Mouse (Mus musculus) hindbrain, postnatal 0 days (tissue): Measurements from ENCODE around the gene Ccdc80. TPM values are rescaled to one million over a fixed set of nuclear protein-coding genes. Genes with fewer than 3 reads are reported as not detected.
A peak's percentile ranks its signal among the peaks of the same experiment; 100 is the strongest.

Source experiments
- ATAC-seq: fragments of 200-750 bp; cut with Nextera tagmentation; 2 replicates; pipeline ENCODE4 v1.8.0; 2017; ENCODE audit warnings: mild to moderate bottlenecking, moderate TSS enrichment, moderate library complexity
- DNase-seq: peaks from one replicate; pipeline ENCODE4 v3.0.0-alpha.2; 2015; ENCODE audit warnings: low spot score
- H3K27ac ChIP-seq: fragments of 300-500 bp; sonication (generic); 2 replicates; pipeline ENCODE4 v1.5.1; 2014; ENCODE audit warnings: mild to moderate bottlenecking
- H3K27me3 ChIP-seq: fragments of 300-500 bp; sonication (generic); 2 replicates; pipeline ENCODE4 v1.6.1; 2014; ENCODE audit warnings: low read length, mixed read lengths; ENCODE audit not compliant: insufficient read depth
- H3K36me3 ChIP-seq: fragments of 300-500 bp; sonication (generic); 2 replicates; pipeline ENCODE4 v1.6.1; 2014; ENCODE audit warnings: low read length, mixed read lengths; ENCODE audit not compliant: insufficient read depth
- H3K4me1 ChIP-seq: fragments of 300-500 bp; sonication (generic); 2 replicates; pipeline ENCODE4 v1.6.1; 2014; ENCODE audit warnings: antibody characterized with exemption, low read length, mixed read lengths; ENCODE audit not compliant: insufficient read depth
- H3K4me2 ChIP-seq: fragments of 300-500 bp; sonication (generic); 2 replicates; pipeline ENCODE4 v1.6.1; 2014; ENCODE audit warnings: low read depth, mild to moderate bottlenecking, low read length, moderate library complexity, mixed read lengths
- H3K4me3 ChIP-seq: fragments of 300-500 bp; sonication (generic); 2 replicates; pipeline ENCODE4 v1.5.1; 2014; ENCODE audit warnings: low read length
- H3K9ac ChIP-seq: fragments of 300-500 bp; sonication (generic); replicated peaks from 2 replicates; pipeline ENCODE4 v1.6.1; 2014; ENCODE audit warnings: mild to moderate bottlenecking, low read length, moderate library complexity, mixed read lengths
- H3K9me3 ChIP-seq: fragments of 300-500 bp; sonication (generic); 2 replicates; pipeline ENCODE4 v1.6.1; 2016; ENCODE audit warnings: low read length, mixed read lengths
- CTCF ChIP-seq: IDR thresholded peaks from 2 replicates; pipeline ENCODE4 v1.5.1; 2016; ENCODE audit warnings: antibody characterized with exemption, control low read depth, low read depth
- whole genome bisulfite sequencing: fragments of 180-500 bp; shearing (Covaris S2); extraction: QIAGEN DNeasy Blood & Tissue Kit; methylation state at CpG from one replicate; pipeline ENCODE4 v1.1.7; 2014; 5-methylcytosine and 5-hydroxymethylcytosine counted together
- polyA plus RNA-seq: library from polyadenylated mRNA; unstranded; fragments of >200 nt; fragmentation: Nextera tagmentation; extraction: Ambion mirVana; gene quantifications from 2 replicates; pipeline ENCODE4 v1.2.1, GENCODE M21; 2015
- total RNA-seq: library from RNA; depleted of rRNA; stranded (reverse); fragments of >200 nt; gene quantifications from 2 replicates; pipeline ENCODE4 v1.2.3, GENCODE M21; 2014

Gene Ccdc80
- total and polyA plus RNA-seq, 2 experiments from 2014 or later, result 13.6 to 14.5 TPM

DNA sequence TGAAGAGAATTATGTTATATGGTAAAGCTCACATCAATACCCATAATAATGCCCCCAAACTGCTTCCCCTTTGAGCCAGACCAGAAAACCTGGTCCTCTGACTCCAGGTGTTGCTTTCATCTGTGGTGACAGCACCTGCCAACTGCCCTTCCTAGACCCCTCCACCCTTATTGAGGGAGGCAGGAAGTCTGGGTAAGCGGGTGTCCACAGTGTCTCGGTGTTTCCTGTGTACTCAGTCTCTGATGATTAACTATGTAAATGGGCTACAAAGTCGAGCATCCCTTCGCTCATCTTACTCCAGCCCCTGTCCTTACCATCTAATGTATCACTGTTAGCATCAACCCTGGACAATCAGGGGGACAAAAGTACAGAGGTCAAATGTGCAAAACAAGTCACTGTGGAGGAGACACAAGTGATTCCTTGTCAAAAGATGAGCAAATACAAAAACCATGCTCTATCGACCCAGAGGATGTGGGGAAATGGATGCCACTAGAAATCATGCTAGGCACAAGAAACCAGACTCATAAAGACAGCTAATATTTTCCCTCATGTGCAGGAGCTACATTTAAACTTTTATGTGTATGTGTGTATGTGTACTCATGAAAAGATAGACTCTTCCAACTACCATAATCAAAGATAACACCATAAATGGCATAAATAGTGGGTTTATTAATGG lies 15.1 kb downstream of the Ccdc80 start:
- no peak overlapping the region for H3K27ac ChIP-seq
- no peaks in the 10 kb centered on the region for H3K36me3 ChIP-seq
- no peaks in the 10 kb centered on the region for H3K4me1 ChIP-seq
- DNase-seq, result no peak
- H3K4me3 ChIP-seq, result no peak overlapping the region
- TF ChIP-seq CTCF, result no peak
- H3K27me3 ChIP-seq, result no peaks in the 10 kb centered on the region
- ATAC-seq, result no peak
- 80% methylated on average over 5 of the region's 5 CpGs for WGBS
- H3K4me2 ChIP-seq, result no peak overlapping the region
- H3K9ac ChIP-seq, result no peak overlapping the region
- no peaks in the 10 kb centered on the region for H3K9me3 ChIP-seq

GRCm38 (mm10) chr16:45110498-45110897 lies 17.3 kb downstream of the Ccdc80 start:
- no peak overlapping the region for H3K4me2 ChIP-seq
- H3K27ac ChIP-seq, result no peak overlapping the region
- TF ChIP-seq CTCF, result no peak
- WGBS, result 67% methylated on average over 4 of the region's 4 CpGs
- no peaks in the 10 kb centered on the region for H3K9me3 ChIP-seq
- DNase-seq (no peak), ATAC-seq (no peak)
- no peak overlapping the region for H3K9ac ChIP-seq
- no peaks in the 10 kb centered on the region for H3K4me1 ChIP-seq
- H3K36me3 ChIP-seq, result no peaks in the 10 kb centered on the region
- H3K4me3 ChIP-seq, result no peak overlapping the region
- no peaks in the 10 kb centered on the region for H3K27me3 ChIP-seq

GRCm38 (mm10) chr16:45117200-45117599 lies 24.0 kb downstream of the Ccdc80 start:
- no peak for DNase-seq
- 89% methylated on average over 3 of the region's 3 CpGs for WGBS
- no peaks in the 10 kb centered on the region for H3K4me1 ChIP-seq
- TF ChIP-seq CTCF, result no peak
- no peak overlapping the region for H3K4me3 ChIP-seq
- H3K27ac ChIP-seq, result no peak overlapping the region
- no peaks in the 10 kb centered on the region for H3K9me3 ChIP-seq
- no peak for ATAC-seq
- H3K36me3 ChIP-seq, result no peaks in the 10 kb centered on the region
- no peaks in the 10 kb centered on the region for H3K27me3 ChIP-seq
- no peak overlapping the region for H3K4me2 ChIP-seq
- no peak overlapping the region for H3K9ac ChIP-seq

DNA sequence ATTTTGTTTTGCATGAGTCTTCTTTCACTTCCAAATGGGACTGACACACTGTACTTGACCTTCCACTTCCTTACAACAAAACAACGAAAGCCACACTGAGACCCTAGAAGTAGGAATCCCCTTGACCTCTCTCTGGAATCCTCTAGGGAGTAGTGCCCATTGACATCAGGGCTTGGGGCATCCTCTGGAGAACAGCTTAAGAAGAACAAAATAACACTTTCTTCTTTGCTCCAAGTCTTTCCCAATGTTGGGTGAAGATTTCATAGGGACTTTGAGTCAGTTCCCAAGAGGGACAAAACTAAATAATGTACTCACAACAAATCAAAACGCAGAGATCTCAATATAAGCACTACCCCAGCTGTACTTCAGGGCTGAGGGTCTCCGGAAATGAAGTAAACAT lies 25.6 kb downstream of the Ccdc80 start:
- Histone ChIP-seq H3K9ac (no peak overlapping the region), H3K4me3 (no peak overlapping the region), H3K9me3 (no peaks in the 10 kb centered on the region), H3K36me3 (no peaks in the 10 kb centered on the region), H3K27ac (no peak overlapping the region), H3K27me3 (no peaks in the 10 kb centered on the region), H3K4me2 (no peak overlapping the region), H3K4me1 (no peaks in the 10 kb centered on the region)
- ATAC-seq (no peak), DNase-seq (no peak)
- 83% methylated on average over 3 of the region's 3 CpGs for WGBS
- no peak for TF ChIP-seq CTCF

DNA sequence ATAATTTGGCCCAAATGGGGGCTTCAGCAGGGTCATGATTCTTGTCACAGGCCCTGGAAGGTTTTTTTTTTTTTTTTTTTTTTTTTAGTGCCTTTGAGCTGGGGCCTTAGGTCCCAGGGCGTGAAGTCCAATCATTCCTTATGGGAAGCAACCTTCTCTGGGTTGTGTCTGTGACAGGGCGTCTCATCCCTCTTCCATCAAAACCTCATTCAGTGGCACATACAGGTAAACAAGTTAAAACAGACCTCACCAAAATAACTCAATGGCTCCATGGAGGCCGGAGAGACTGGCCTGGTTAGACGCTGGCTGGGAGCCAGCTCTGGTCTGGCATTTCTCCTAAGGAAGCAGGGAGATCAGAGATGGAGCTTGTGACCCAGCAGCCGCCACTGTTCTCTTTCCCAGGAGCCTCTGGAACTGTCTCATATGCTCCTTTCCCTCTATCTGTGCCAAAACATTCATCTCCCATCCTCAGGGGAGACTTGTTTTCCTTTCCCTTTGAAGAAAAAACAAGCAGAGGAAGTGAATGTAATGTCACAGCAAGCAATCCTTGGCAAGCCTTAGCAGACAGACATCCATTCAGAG lies 27.7 kb downstream of the Ccdc80 start:
- TF ChIP-seq CTCF, result no peak
- peak overlapping the region; percentile 37; the same call in 1 of the 2 replicates for H3K27ac ChIP-seq

DNA sequence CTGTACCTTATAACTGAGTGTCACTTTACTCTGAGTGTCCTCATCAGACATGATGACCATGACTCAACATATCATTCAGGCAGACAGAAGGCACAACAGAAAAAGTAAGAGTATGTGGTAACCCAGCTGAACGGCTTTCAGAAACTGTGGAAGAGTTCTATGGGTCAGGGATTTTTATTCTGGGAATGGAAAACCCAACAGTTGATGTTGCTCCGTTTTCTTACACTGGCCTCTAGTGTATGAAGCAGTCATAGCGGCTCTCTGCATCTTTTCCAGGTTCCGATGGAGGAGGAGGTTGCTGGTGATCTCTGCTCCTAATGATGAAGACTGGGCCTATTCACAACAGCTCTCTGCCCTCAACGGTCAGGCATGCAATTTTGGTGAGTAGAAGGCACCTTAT lies 29.4 kb downstream of the Ccdc80 start:
- WGBS, result 66% methylated on average over 5 of the region's 5 CpGs
- Histone ChIP-seq H3K27ac (no peak overlapping the region), H3K27me3 (no peaks in the 10 kb centered on the region), H3K9me3 (no peaks in the 10 kb centered on the region), H3K4me2 (no peak overlapping the region), H3K4me1 (no peaks in the 10 kb centered on the region), H3K9ac (no peak overlapping the region), H3K4me3 (no peak overlapping the region), H3K36me3 (no peaks in the 10 kb centered on the region)
- peak; percentile 57 for TF ChIP-seq CTCF
- ATAC-seq (no peak), DNase-seq (peak; percentile 36)

More for the DNA sequence above, 27.7 kb downstream of the Ccdc80 start:
- H3K4me1 ChIP-seq, result no peaks in the 10 kb centered on the region
- DNase-seq (peak; percentile 65), ATAC-seq (no peak)
- H3K9ac ChIP-seq, result no peak overlapping the region
- no peak overlapping the region for H3K4me3 ChIP-seq
- H3K27me3 ChIP-seq, result no peaks in the 10 kb centered on the region
- no peak overlapping the region for H3K4me2 ChIP-seq
- H3K36me3 ChIP-seq, result no peaks in the 10 kb centered on the region
- no peaks in the 10 kb centered on the region for H3K9me3 ChIP-seq
- 40% methylated on average over 5 of the region's 5 CpGs for WGBS
